Mouse (Mus musculus): ENCODE data around the gene Hyal3. TPM values are rescaled to one million over a fixed set of nuclear protein-coding genes. Genes with fewer than 3 reads are reported as not detected.
A peak's percentile ranks its signal among the peaks of the same experiment; 100 is the strongest.
"Not testable (repeated sequence)": the region's sequence is repeated elsewhere in the genome, so short reads cannot be mapped to it uniquely, and the experiment has no call there.

The Hyal3 gene
- total and polyA plus RNA-seq, 3 experiments: 1.3 to 2.2 (median 1.4) TPM

- no peak for DNase-seq
Observed at GRCm38 (mm10) chr9:107550491-107551116, 30.0 kb upstream of the Hyal3 start.

GRCm38 (mm10) chr9:107551117-107551889 is 29.3 kb upstream of the Hyal3 start, which contains the start of gene Rassf1:
Rassf1 (plus strand) TSS chr9:107551555.
- DNase-seq: peak; percentile 85

GRCm38 (mm10) chr9:107551890-107552355 is 28.7 kb upstream of the Hyal3 start:
- DNase-seq: no peak

GRCm38 (mm10) chr9:107552690-107553393 is 27.8 kb upstream of the Hyal3 start:
- no peak for DNase-seq

GRCm38 (mm10) chr9:107553541-107554318 is 26.9 kb upstream of the Hyal3 start:
- DNase-seq: peak; percentile 64

GRCm38 (mm10) chr9:107554319-107554825 is 26.2 kb upstream of the Hyal3 start:
- DNase-seq: peak; percentile 97

- DNase-seq: peak; percentile 77
Observed at GRCm38 (mm10) chr9:107555031-107555457, 25.6 kb upstream of the Hyal3 start.

- DNase-seq: no peak
Observed at GRCm38 (mm10) chr9:107555701-107556100, 24.9 kb upstream of the Hyal3 start.

GRCm38 (mm10) chr9:107556346-107556745 is 24.3 kb upstream of the Hyal3 start:
- no peak for DNase-seq

GRCm38 (mm10) chr9:107563029-107563581 is 17.5 kb upstream of the Hyal3 start, which contains the start of gene Tusc2:
Tusc2 (plus strand) TSS chr9:107563255.
- DNase-seq: peak; percentile 97

- not testable (repeated sequence) for DNase-seq
Observed at GRCm38 (mm10) chr9:107565556-107565955, 15.1 kb upstream of the Hyal3 start.

- peak; percentile 88 for DNase-seq
Observed at GRCm38 (mm10) chr9:107566041-107566709, 14.4 kb upstream of the Hyal3 start.

GRCm38 (mm10) chr9:107566855-107567254 is 13.8 kb upstream of the Hyal3 start:
- DNase-seq: peak; percentile 61

GRCm38 (mm10) chr9:107567702-107568319 is 12.8 kb upstream of the Hyal3 start, which contains the start of gene Hyal2:
Hyal2 (plus strand) TSS chr9:107567945.
- peak; percentile 76 for DNase-seq

- DNase-seq: peak; percentile 91
Observed at GRCm38 (mm10) chr9:107568331-107569261, 12.0 kb upstream of the Hyal3 start.

GRCm38 (mm10) chr9:107569270-107569669 is 11.3 kb upstream of the Hyal3 start:
- DNase-seq: no peak

GRCm38 (mm10) chr9:107570016-107570415 is 10.6 kb upstream of the Hyal3 start:
- DNase-seq: no peak

GRCm38 (mm10) chr9:107570845-107571244 is 9.8 kb upstream of the Hyal3 start:
- no peak for DNase-seq
